Mouse (Mus musculus): ENCODE data around the gene Utp20.

The Utp20 gene

GRCm38 (mm10) chr10:88715621-88716020 lies 111.0 kb downstream of the Utp20 start:
- DNase-seq (ENCODE audit: low spot score) = no peak

DNA sequence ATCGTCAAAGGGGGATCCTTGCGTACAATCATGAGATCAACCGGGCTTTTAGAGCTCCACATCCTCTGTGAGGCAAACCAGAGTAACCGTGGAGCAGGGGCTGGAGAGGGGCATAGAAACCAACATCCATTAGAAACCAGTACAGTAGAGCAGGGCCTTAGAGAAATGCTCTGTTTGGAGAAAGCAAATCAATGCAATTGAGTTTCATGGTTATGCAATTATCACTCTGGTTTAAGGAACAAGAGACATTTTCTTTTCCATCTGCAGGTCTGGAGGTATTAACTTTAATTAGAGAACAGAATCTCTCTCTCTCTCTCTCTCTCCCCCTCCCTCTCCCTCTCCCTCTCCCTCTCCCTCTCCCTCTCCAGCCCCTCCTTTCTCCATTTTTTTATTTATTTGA lies 111.9 kb downstream of the Utp20 start:
- peak; percentile 16 for DNase-seq (ENCODE audit: low spot score)

GRCm38 (mm10) chr10:88712359-88712758 lies 114.2 kb downstream of the Utp20 start:
- no peak for DNase-seq (ENCODE audit: low spot score)

- peak; percentile 13 for DNase-seq (ENCODE audit: low spot score)
Observed at GRCm38 (mm10) chr10:88708671-88709523, 117.7 kb downstream of the Utp20 start.

DNA sequence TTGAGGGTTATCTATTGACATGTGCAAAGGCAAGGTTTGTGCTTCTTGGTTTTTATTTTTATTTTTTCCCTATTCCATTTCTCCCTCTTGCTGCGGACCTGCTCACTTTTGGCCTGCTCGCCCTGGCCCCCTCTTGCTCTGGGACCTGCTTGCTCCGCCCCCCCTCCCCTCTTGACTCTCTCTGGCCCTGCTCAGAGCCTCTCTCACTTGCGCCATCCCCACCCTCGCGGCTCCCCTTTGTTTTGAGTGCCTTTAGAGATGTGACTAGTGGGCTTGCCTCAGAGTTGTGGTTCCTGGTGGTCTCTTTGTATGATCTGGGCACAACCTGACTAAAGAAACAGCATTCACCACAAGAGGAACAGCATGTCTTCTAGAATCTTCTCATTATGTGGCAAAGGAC lies 125.7 kb downstream of the Utp20 start:
- no peak for DNase-seq (ENCODE audit: low spot score)
